Mouse (Mus musculus) embryonic facial prominence, embryonic 10.5 days (tissue): ENCODE data around the gene Trak1. TPM values are rescaled to one million over a fixed set of nuclear protein-coding genes. Genes with fewer than 3 reads are reported as not detected.
A peak's percentile ranks its signal among the peaks of the same experiment; 100 is the strongest.

Experiments used
- DNase-seq: peaks from one replicate; pipeline ENCODE4 v3.0.0-alpha.2; 2017; ENCODE audit warnings: low spot score
- H3K27ac ChIP-seq: fragments of 300-500 bp; sonication (generic); replicated peaks from 2 replicates; pipeline ENCODE4 v1.5.1; 2016; ENCODE audit warnings: mild to moderate bottlenecking
- H3K27me3 ChIP-seq: fragments of 300-500 bp; sonication (generic); replicated peaks from 2 replicates; pipeline ENCODE4 v1.6.1; 2016; ENCODE audit warnings: low read depth, mild to moderate bottlenecking; ENCODE audit not compliant: poor library complexity, severe bottlenecking
- H3K36me3 ChIP-seq: fragments of 300-500 bp; sonication (generic); replicated peaks from 2 replicates; pipeline ENCODE4 v1.6.1; 2016; ENCODE audit warnings: mild to moderate bottlenecking, moderate library complexity
- H3K4me1 ChIP-seq: fragments of 300-500 bp; sonication (generic); 2 replicates; pipeline ENCODE4 v1.6.1; 2016
- H3K4me3 ChIP-seq: fragments of 300-500 bp; sonication (generic); 2 replicates; pipeline ENCODE4 v1.5.1; 2016; ENCODE audit warnings: mild to moderate bottlenecking, moderate library complexity
- H3K9me3 ChIP-seq: fragments of 300-500 bp; sonication (generic); 2 replicates; pipeline ENCODE4 v1.6.1; 2016; ENCODE audit warnings: mild to moderate bottlenecking
- WGBS: fragments of 180-500 bp; shearing (Covaris S2); methylation state at CpG from one replicate; pipeline ENCODE4 v1.1.7; 2016; 5-methylcytosine and 5-hydroxymethylcytosine counted together
- polyA plus RNA-seq: library from polyadenylated mRNA; unstranded; fragments of >200 nt; fragmentation: Nextera tagmentation; extraction: Ambion mirVana; gene quantifications from 2 replicates; pipeline ENCODE4 v1.2.1, GENCODE M21; 2016

The Trak1 gene
- 14.1 and 14.7 TPM in 2 replicates for polyA plus RNA-seq

GRCm38 (mm10) chr9:121297171-121298064 lies at the start of gene Trak1:
Trak1 (plus strand) TSS chr9:121297502.
- Histone ChIP-seq H3K27me3 (peaks cover 45% of the 10 kb centered on the region), H3K36me3 (no peaks in the 10 kb centered on the region), H3K4me3 (peak within 1 kb of the TSS; percentile 96), H3K27ac (peak within 1 kb of the TSS; percentile 91), H3K4me1 (peaks cover 50% of the 10 kb centered on the region), H3K9me3 (no peaks in the 10 kb centered on the region)
- WGBS: under 1% methylated on average over 112 of the region's 116 CpGs
- peak; percentile 77 for DNase-seq

GRCm38 (mm10) chr9:121247956-121248775 lies 49.1 kb upstream of the Trak1 start:
- H3K27ac ChIP-seq: no peak overlapping the region
- 0 out of 2 replicates have a peak, but pooled peaks cover 5% of the 10 kb centered on the region for H3K36me3 ChIP-seq
- H3K9me3 ChIP-seq: no peaks in the 10 kb centered on the region
- DNase-seq: peak; percentile 84
- H3K4me1 ChIP-seq: no peaks in the 10 kb centered on the region
- H3K4me3 ChIP-seq: no peak overlapping the region
- H3K27me3 ChIP-seq: no peaks in the 10 kb centered on the region
- 70% methylated on average over 12 of the region's 12 CpGs for WGBS

DNA sequence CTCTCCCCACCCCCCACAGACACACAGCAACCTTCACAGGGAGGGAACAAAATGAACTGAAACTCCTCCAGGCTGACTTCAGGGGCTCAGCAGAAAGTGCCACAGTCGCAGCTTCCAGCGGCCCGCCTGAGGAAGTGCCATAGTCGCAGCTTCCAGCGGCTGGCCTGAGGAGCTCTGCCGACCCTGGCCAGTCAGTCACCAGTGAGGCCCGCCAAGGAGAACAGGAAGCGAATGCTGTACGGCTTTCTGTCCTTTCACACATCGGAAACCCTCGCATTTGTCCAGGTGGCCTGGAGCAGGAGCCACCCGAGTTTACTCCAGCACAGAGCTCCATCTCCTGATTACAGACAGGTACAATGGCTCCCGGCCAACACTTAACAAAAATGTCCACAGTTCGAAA lies 47.5 kb upstream of the Trak1 start:
- no peaks in the 10 kb centered on the region for H3K9me3 ChIP-seq
- no peak overlapping the region for H3K4me3 ChIP-seq
- H3K36me3 ChIP-seq: peaks cover 8% of the 10 kb centered on the region
- 44% methylated on average over 14 of the region's 14 CpGs for WGBS
- no peaks in the 10 kb centered on the region for H3K27me3 ChIP-seq
- no peaks in the 10 kb centered on the region for H3K4me1 ChIP-seq
- peak; percentile 17 for DNase-seq
- no peak overlapping the region for H3K27ac ChIP-seq

GRCm38 (mm10) chr9:121250854-121251253 lies 46.4 kb upstream of the Trak1 start:
- Histone ChIP-seq H3K27me3 (no peaks in the 10 kb centered on the region), H3K4me1 (no peaks in the 10 kb centered on the region), H3K27ac (no peak overlapping the region), H3K4me3 (no peak overlapping the region), H3K36me3 (peaks cover 13% of the 10 kb centered on the region), H3K9me3 (no peaks in the 10 kb centered on the region)
- 91% methylated on average over 11 of the region's 11 CpGs for WGBS
- DNase-seq: no peak

DNA sequence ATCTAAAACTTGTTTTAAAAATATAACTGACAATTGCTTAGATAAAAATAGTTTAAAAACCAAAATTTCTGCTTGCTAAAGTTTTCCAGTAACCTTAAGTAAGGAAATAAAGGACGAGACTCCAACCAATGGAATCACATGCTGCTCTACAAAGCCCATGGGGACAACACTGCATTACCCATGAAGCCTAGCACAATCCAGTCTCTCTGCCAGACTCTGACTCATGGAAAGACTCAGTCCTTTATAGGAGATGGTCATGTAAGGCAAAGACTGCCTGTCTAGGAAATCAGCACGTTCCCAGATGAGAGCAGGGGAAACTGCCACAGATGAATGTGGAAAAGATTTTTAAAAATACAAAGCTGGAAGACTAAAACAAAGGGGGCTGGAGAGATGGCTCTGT lies 43.3 kb upstream of the Trak1 start:
- no peak overlapping the region for H3K4me3 ChIP-seq
- H3K9me3 ChIP-seq: no peaks in the 10 kb centered on the region
- DNase-seq: no peak
- H3K4me1 ChIP-seq: no peaks in the 10 kb centered on the region; the same call in 1 of the 2 replicates
- 90% methylated on average over 2 of the region's 2 CpGs for WGBS
- H3K27me3 ChIP-seq: no peaks in the 10 kb centered on the region
- no peak overlapping the region for H3K27ac ChIP-seq
- H3K36me3 ChIP-seq: peaks cover 16% of the 10 kb centered on the region

DNA sequence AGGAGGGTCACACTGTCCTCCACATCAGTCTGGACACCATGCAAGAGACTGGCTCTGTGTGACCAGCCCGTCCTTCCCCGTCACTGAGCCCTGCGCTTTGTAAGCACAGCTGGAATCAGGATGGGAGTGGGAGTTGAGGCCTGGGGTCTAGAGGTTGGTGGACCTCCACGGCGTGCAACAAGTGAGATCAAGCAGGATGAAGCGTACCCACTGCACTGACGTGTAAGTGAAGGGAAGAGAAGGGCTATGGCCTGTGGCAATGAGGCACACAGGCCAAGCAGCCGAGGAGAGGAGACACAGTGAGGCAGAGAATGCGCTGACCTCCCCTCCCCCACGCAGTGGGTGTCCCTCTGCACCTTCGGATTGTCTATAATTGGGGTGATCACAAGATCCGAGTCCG lies 42.5 kb upstream of the Trak1 start:
- 93% methylated on average over 13 of the region's 13 CpGs for WGBS
- Histone ChIP-seq H3K9me3 (no peaks in the 10 kb centered on the region), H3K4me1 (no peaks in the 10 kb centered on the region; the same call in 1 of the 2 replicates), H3K4me3 (no peak overlapping the region), H3K27ac (no peak overlapping the region), H3K36me3 (peaks cover 16% of the 10 kb centered on the region), H3K27me3 (no peaks in the 10 kb centered on the region)
- no peak for DNase-seq

GRCm38 (mm10) chr9:121257106-121257505 lies 40.2 kb upstream of the Trak1 start:
- Histone ChIP-seq H3K27ac (no peak overlapping the region), H3K4me3 (no peak overlapping the region), H3K4me1 (no peaks in the 10 kb centered on the region; the same call in 1 of the 2 replicates), H3K27me3 (no peaks in the 10 kb centered on the region), H3K9me3 (no peaks in the 10 kb centered on the region), H3K36me3 (peaks cover 11% of the 10 kb centered on the region)
- 80% methylated on average over 9 of the region's 9 CpGs for WGBS
- DNase-seq: no peak

GRCm38 (mm10) chr9:121265307-121265706 lies 32.0 kb upstream of the Trak1 start:
- 88% methylated on average over 10 of the region's 10 CpGs for WGBS
- Histone ChIP-seq H3K9me3 (no peaks in the 10 kb centered on the region), H3K36me3 (peaks cover 6% of the 10 kb centered on the region; the same call in 1 of the 2 replicates), H3K27ac (no peak overlapping the region), H3K4me3 (no peak overlapping the region), H3K4me1 (no peaks in the 10 kb centered on the region), H3K27me3 (no peaks in the 10 kb centered on the region)
- no peak for DNase-seq

DNA sequence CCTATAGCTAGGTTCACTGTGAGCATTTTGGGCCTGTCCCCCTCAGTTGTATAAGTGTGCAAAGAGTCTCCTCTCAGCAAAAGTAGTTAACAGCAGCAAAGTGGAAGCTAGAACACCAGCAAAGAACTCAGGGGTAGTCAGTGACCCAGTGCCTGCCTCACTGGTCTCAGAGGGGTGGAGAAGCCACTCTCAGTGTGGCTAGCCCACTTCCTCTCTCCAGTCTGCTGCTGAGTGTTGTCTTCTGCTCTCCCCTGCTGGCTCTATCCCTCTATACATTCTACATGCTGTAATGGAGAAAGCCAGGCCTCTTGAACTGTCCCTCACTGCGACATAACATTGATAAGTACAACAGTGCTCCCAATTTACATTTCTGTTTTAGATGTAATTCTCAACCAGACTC lies 26.2 kb upstream of the Trak1 start:
- peaks cover 10% of the 10 kb centered on the region; the same call in 1 of the 2 replicates for H3K4me1 ChIP-seq
- no peak for DNase-seq
- no peak overlapping the region for H3K27ac ChIP-seq
- no peak overlapping the region for H3K4me3 ChIP-seq
- no peaks in the 10 kb centered on the region for H3K36me3 ChIP-seq
- H3K9me3 ChIP-seq: no peaks in the 10 kb centered on the region
- no peaks in the 10 kb centered on the region for H3K27me3 ChIP-seq
- WGBS: 88% methylated on average over 1 of the region's 1 CpGs

DNA sequence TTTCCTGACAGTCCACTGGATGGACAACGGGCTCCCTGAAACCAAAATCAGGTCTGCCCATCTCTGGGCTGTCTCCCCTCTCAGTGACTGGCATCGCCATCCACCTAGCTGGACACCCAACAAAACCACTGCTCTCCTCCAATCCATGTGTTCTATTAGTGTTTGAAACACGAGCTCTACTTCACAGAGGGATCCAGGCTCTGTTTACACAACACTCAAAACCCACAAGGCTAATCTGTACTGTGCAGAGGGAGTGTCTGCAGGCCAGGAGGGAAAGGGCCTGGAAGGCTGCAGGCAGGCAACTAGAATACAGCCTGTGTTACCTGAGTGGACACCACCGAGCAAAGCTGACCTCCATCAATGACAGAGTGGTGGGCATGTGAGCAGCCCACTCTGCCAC lies 25.7 kb upstream of the Trak1 start:
- no peak overlapping the region for H3K27ac ChIP-seq
- no peak for DNase-seq
- H3K27me3 ChIP-seq: no peaks in the 10 kb centered on the region
- H3K4me3 ChIP-seq: no peak overlapping the region
- H3K4me1 ChIP-seq: peaks cover 13% of the 10 kb centered on the region
- no peaks in the 10 kb centered on the region for H3K9me3 ChIP-seq
- H3K36me3 ChIP-seq: no peaks in the 10 kb centered on the region
- whole genome bisulfite sequencing: 73% methylated on average over 4 of the region's 4 CpGs

GRCm38 (mm10) chr9:121276745-121277117 lies 20.6 kb upstream of the Trak1 start:
- H3K36me3 ChIP-seq: peaks cover 9% of the 10 kb centered on the region; the same call in 1 of the 2 replicates
- peaks cover 2% of the 10 kb centered on the region; the same call in 1 of the 2 replicates for H3K9me3 ChIP-seq
- H3K27ac ChIP-seq: peak overlapping the region; percentile 90
- H3K4me3 ChIP-seq: peak overlapping the region; percentile 69
- peaks cover 24% of the 10 kb centered on the region for H3K4me1 ChIP-seq
- H3K27me3 ChIP-seq: no peaks in the 10 kb centered on the region
- no peak for DNase-seq
- WGBS: 16% methylated on average over 15 of the region's 15 CpGs
